Mouse (Mus musculus) MEL-GATA-1-ER (cell line): ENCODE measurements around the gene Asb2.

Experiments
- DNase-seq: peaks from one replicate; pipeline ENCODE4 v3.0.0-alpha.2; 2012; ENCODE audit warnings: low read depth; ENCODE audit errors: extremely low read depth

Gene Asb2

GRCm38 (mm10) chr12:103273051-103273450 is 82.8 kb downstream of the Asb2 start:
- DNase-seq, result no peak

DNA sequence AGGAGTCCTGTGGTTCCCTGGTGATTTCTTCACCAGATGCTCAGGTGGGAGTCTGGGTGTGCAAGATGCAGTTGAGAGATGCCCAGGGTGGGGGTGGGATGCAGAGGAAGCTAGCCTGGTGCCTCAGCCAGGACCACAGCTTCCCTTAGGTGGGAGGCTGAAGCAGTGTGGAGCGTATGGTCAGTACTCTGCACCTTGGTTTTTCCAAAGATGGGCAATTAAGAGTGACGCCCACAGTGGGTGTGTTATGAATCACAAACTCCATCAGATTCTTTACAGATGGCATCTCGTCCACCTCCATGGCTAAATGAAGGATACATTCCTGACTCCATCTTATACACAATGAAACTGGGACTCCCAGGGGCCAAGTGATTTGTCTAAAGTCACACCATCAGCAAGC is 83.6 kb downstream of the Asb2 start:
- DNase-seq, result no peak
